Mouse (Mus musculus): ENCODE results near the gene Plekha6. TPM values are rescaled to one million over a fixed set of nuclear protein-coding genes. Genes with fewer than 3 reads are reported as not detected.
A peak's percentile ranks its signal among the peaks of the same experiment; 100 is the strongest.

Plekha6 gene
- polyA plus RNA-seq, 1 experiment from 2014 or later: 8.8 TPM

DNA sequence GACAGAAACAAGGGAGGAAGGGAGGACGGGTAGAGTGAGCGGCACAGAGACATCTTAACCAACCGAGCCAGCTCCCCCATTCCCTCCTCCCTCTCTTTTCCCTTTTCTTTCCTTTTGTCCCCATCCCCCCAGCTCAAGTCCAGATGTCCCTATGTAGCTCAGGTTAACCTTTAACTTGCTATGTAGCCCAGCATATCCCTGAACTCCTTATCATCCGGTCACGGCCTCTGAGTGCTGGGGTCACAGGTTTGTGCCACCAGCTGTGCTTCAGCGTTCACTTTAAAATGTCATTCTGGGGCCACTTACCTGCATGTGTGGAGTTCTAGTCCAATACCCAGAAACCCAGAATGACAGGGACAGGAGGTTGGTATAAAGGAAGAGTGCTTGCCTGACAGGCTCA, 39.9 kb upstream of the Plekha6 start:
- TF ChIP-seq CTCF (IDR thresholded peaks at IDR 0.05; ENCODE audit: low read depth): no peak
- WGBS: 57% methylated on average over 6 of the region's 6 CpGs
- DNase-seq (ENCODE audit: low spot score) (no peak), ATAC-seq (replicated peaks; ENCODE audit: low FRiP score, low read depth) (no peak)
- no peaks in the 10 kb centered on the region for H3K36me3 ChIP-seq (ENCODE audit: insufficient read depth, low read length)
- no peaks in the 10 kb centered on the region for H3K9me3 ChIP-seq (replicated peaks; ENCODE audit: low read length)
- peak overlapping the region; percentile 27; the same call in 1 of the 2 replicates for H3K27ac ChIP-seq
- H3K4me3 ChIP-seq (replicated peaks; ENCODE audit: low read depth, low read length): no peak overlapping the region
- H3K4me2 ChIP-seq (ENCODE audit: low read length): no peak overlapping the region
- H3K9ac ChIP-seq (ENCODE audit: low read depth, low read length): no peak overlapping the region
- H3K27me3 ChIP-seq (ENCODE audit: insufficient read depth, low read length): no peaks in the 10 kb centered on the region
- no peaks in the 10 kb centered on the region for H3K4me1 ChIP-seq (replicated peaks; ENCODE audit: insufficient read depth, low read length)

GRCm38 (mm10) chr1:133125640-133126364, 38.2 kb upstream of the Plekha6 start:
- Histone ChIP-seq H3K9ac (ENCODE audit: low read depth, low read length) (no peak overlapping the region), H3K36me3 (ENCODE audit: insufficient read depth, low read length) (no peaks in the 10 kb centered on the region), H3K4me2 (ENCODE audit: low read length) (no peak overlapping the region), H3K27ac (no peak overlapping the region), H3K9me3 (replicated peaks; ENCODE audit: low read length) (no peaks in the 10 kb centered on the region), H3K4me3 (replicated peaks; ENCODE audit: low read depth, low read length) (no peak overlapping the region), H3K27me3 (ENCODE audit: insufficient read depth, low read length) (no peaks in the 10 kb centered on the region), H3K4me1 (replicated peaks; ENCODE audit: insufficient read depth, low read length) (no peaks in the 10 kb centered on the region)
- peak; percentile 33 for TF ChIP-seq CTCF (IDR thresholded peaks at IDR 0.05; ENCODE audit: low read depth)
- DNase-seq (ENCODE audit: low spot score) (no peak), ATAC-seq (replicated peaks; ENCODE audit: low FRiP score, low read depth) (no peak)
- WGBS: 91% methylated on average over 9 of the region's 9 CpGs

DNA sequence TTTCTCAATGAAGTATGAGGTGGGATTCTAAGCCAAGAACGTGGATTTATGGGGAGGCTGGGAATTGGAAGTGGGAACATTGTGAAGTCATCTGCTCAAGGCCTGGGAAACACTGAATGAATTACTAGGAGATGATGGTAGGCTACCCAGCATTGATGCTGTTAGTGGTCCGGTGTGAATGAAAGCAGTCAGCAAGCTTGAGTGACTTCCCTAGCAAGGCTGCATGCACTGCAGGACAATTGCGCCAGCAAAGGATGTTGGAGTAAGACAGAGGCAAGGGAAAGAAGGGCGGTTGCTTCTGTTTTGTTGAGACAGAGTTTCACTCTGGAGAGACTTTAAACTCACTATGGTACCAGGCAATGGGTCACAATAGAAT, 37.7 kb upstream of the Plekha6 start:
- no peak for TF ChIP-seq CTCF (IDR thresholded peaks at IDR 0.05; ENCODE audit: low read depth)
- WGBS: 76% methylated on average over 4 of the region's 4 CpGs
- Histone ChIP-seq H3K9me3 (replicated peaks; ENCODE audit: low read length) (no peaks in the 10 kb centered on the region), H3K27me3 (ENCODE audit: insufficient read depth, low read length) (no peaks in the 10 kb centered on the region), H3K4me1 (replicated peaks; ENCODE audit: insufficient read depth, low read length) (no peaks in the 10 kb centered on the region), H3K4me3 (replicated peaks; ENCODE audit: low read depth, low read length) (no peak overlapping the region), H3K27ac (no peak overlapping the region), H3K4me2 (ENCODE audit: low read length) (no peak overlapping the region), H3K36me3 (ENCODE audit: insufficient read depth, low read length) (no peaks in the 10 kb centered on the region), H3K9ac (ENCODE audit: low read depth, low read length) (no peak overlapping the region)
- ATAC-seq (replicated peaks; ENCODE audit: low FRiP score, low read depth) (no peak), DNase-seq (ENCODE audit: low spot score) (no peak)

DNA sequence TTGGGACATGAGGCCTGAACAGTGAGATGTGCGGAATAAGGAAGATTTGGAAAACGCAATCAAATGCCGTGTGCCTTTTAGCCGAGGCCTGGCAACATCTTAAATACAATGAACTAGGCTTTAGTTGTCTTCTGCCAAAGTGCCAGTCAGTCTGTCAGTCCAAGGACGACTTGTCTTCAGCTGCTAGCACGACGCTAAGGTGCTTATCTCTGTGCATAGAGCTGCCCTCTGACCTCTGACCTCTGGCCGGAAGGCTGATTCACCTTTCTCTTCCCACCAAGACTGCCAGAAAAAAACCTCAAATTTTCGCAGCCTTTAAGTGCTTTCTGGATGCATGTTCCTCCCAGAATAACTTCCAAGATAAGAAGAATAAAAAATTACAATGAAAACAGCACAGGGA, 36.7 kb upstream of the Plekha6 start:
- DNase-seq (ENCODE audit: low spot score): no peak
- 68% methylated on average over 9 of the region's 9 CpGs for WGBS
- no peak for ATAC-seq (replicated peaks; ENCODE audit: low FRiP score, low read depth)
- no peaks in the 10 kb centered on the region for H3K36me3 ChIP-seq (ENCODE audit: insufficient read depth, low read length)
- H3K27me3 ChIP-seq (ENCODE audit: insufficient read depth, low read length): no peaks in the 10 kb centered on the region
- no peaks in the 10 kb centered on the region for H3K9me3 ChIP-seq (replicated peaks; ENCODE audit: low read length)
- H3K27ac ChIP-seq: no peak overlapping the region
- no peak overlapping the region for H3K4me2 ChIP-seq (ENCODE audit: low read length)
- H3K4me1 ChIP-seq (replicated peaks; ENCODE audit: insufficient read depth, low read length): no peaks in the 10 kb centered on the region
- no peak overlapping the region for H3K4me3 ChIP-seq (replicated peaks; ENCODE audit: low read depth, low read length)
- no peak for TF ChIP-seq CTCF (IDR thresholded peaks at IDR 0.05; ENCODE audit: low read depth)
- no peak overlapping the region for H3K9ac ChIP-seq (ENCODE audit: low read depth, low read length)

DNA sequence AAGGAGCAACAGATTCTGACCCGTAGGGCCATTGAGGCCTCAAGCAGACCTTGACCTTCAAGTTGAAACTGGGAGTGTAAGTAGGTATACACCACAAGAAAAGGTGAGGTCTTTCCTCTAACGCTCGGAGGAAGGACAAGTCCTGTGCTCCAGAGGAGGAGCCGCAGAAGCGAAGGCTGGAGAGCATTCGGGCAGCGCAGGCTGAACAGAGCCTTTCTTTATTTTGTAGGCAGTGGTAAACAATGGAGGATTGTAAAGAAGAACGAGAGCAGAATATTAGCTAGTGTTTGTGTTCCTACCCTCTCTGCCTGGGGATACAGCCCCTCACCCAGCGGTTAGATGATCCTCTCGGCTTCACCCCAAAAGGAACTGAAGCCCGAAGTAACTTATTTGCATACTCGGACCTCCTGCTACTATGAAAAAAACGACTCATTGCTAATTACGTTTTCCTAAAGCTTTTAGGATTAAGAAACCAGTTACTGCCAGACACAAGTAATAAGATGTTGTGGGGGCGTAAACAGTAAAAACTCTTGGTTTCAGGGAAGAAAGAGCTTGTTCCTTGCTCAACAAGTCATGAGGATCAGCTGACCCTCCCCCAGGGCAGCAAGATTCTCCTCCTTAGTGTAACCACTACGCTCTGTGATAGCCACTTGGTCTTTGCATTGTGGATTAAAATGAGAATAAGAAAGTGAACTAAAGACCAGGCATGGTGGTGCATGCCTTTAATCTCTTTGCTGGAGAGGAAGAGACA, 34.4 kb upstream of the Plekha6 start:
- Histone ChIP-seq H3K36me3 (ENCODE audit: insufficient read depth, low read length) (no peaks in the 10 kb centered on the region), H3K27me3 (ENCODE audit: insufficient read depth, low read length) (no peaks in the 10 kb centered on the region), H3K9ac (ENCODE audit: low read depth, low read length) (no peak overlapping the region; the same call in 1 of the 2 replicates), H3K27ac (peak overlapping the region; percentile 96), H3K4me3 (replicated peaks; ENCODE audit: low read depth, low read length) (no peak overlapping the region), H3K4me2 (ENCODE audit: low read length) (no peak overlapping the region), H3K4me1 (replicated peaks; ENCODE audit: insufficient read depth, low read length) (no peaks in the 10 kb centered on the region), H3K9me3 (replicated peaks; ENCODE audit: low read length) (no peaks in the 10 kb centered on the region)
- DNase-seq (ENCODE audit: low spot score) (no peak), ATAC-seq (replicated peaks; ENCODE audit: low FRiP score, low read depth) (no peak)
- WGBS: 43% methylated on average over 16 of the region's 16 CpGs
- no peak for TF ChIP-seq CTCF (IDR thresholded peaks at IDR 0.05; ENCODE audit: low read depth)

DNA sequence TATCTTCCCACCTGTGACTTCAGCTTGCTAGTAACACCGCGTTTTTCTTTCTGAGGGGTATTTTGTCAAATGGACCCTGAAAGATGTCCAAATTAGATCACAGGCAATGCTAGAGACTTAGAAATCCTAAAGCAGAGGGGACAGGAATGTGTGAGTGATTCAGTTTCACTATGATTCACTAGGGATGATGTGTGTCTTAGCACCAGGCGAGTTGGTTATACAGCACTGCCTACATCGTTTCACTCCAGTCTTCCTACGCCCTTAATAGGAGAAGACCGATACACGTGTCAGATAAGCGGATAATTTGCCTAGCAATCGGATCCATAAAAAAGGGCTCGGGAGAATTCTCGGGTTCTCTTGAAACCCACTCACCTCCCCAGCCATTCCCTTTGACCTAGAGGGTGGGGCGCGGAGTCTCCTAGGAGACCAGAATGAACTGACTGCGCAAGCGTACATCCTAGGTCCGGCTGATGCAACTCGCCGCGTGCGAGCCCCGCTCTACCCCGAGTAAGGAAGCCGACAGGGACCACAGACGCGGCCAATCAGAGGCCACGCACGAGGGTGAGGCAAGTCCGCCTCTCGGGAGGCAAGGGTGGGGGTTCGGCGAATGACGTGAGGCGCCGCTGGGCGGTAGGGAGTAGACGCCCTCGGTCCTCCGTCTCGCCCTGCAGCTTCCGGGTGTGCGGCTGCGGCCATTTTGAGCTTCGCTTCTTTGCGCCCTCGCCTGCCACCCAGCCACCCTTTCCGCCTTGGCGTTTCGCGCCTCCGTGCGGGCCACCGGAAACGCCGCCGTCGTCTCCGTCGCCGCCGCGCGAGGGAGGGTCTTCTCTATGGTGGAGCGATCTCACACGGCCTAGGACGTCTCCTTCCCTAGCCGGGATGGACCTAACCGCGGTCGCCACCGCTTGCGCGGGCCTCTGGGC, 33.1 kb upstream of the Plekha6 start, which contains the start of gene Ppp1r15b:
Gene Ppp1r15b (plus strand): TSS at position 506 of the 923 bp plus-strand sequence.
- peak within 1 kb of the TSS; percentile 96 for H3K27ac ChIP-seq
- under 1% methylated on average over 61 of the region's 72 CpGs for WGBS
- peak; percentile 99 for ATAC-seq (replicated peaks; ENCODE audit: low FRiP score, low read depth)

More for the DNA sequence above, 33.1 kb upstream of the Plekha6 start, which contains the start of gene Ppp1r15b:
- no peaks in the 10 kb centered on the region for H3K36me3 ChIP-seq (ENCODE audit: insufficient read depth, low read length)
- peak within 1 kb of the TSS; percentile 95 for H3K4me2 ChIP-seq (ENCODE audit: low read length)
- H3K9me3 ChIP-seq (replicated peaks; ENCODE audit: low read length): no peaks in the 10 kb centered on the region
- peak within 1 kb of the TSS; percentile 83 for H3K9ac ChIP-seq (ENCODE audit: low read depth, low read length)
- no peaks in the 10 kb centered on the region for H3K27me3 ChIP-seq (ENCODE audit: insufficient read depth, low read length)
- H3K4me1 ChIP-seq (replicated peaks; ENCODE audit: insufficient read depth, low read length): peaks cover 5% of the 10 kb centered on the region
- H3K4me3 ChIP-seq (replicated peaks; ENCODE audit: low read depth, low read length): peak within 1 kb of the TSS; percentile 96
- TF ChIP-seq CTCF (IDR thresholded peaks at IDR 0.05; ENCODE audit: low read depth): no peak; the same call in 1 of the 2 replicates
- peak; percentile 99 for DNase-seq (ENCODE audit: low spot score)
